Mouse (Mus musculus): ENCODE results near the gene Rnf157.

Gene Rnf157

GRCm38 (mm10) chr11:116412904-116413630 lies at the start of gene Rnf157:
Rnf157 (minus strand) TSS chr11:116413032.
- peak; percentile 59 for DNase-seq (ENCODE audit: low spot score)

- DNase-seq (ENCODE audit: low spot score), result no peak
Observed at GRCm38 (mm10) chr11:116459786-116460185, 47.0 kb upstream of the Rnf157 start.

DNA sequence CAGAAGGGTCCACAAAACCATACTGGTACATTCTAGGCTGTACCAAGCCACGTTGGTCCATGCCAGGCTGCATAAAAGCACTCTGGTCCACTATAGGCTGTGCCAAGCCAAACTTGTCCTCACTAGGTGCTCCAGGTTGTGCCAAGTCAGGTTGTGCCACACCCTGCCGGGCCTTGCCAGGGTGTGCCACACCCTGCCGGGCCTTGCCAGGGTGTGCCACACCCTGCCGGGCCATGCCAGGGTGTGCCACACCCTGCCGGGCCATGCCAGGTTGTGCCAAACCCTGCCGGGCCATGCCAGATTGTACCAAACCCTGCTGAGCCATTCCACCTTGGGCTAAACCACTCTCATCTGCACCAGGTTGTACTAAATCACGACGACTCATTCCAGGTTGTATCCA lies 43.4 kb upstream of the Rnf157 start:
- no peak for DNase-seq (ENCODE audit: low spot score)

DNA sequence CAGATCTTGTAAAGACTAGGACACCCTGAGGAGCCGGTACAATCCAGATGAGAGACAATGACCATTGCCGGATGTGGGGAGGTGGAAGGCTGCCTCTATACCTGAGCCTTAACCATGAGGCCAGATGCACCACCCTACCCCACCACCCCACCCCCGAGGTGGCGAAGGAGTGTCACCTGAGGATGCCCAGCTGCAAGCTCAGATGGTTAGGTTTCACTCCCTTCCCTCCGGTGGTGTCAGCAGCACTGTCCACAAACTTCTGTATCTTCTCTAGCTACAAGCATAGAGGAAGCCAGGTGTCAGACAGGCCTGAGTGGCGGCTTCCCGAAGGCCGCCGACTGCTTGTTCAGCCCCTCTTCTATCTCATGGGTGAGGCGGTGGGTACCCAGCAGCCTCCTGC lies 41.1 kb upstream of the Rnf157 start:
- no peak for DNase-seq (ENCODE audit: low spot score)

GRCm38 (mm10) chr11:116449341-116449740 lies 36.5 kb upstream of the Rnf157 start:
- no peak for DNase-seq (ENCODE audit: low spot score)

DNA sequence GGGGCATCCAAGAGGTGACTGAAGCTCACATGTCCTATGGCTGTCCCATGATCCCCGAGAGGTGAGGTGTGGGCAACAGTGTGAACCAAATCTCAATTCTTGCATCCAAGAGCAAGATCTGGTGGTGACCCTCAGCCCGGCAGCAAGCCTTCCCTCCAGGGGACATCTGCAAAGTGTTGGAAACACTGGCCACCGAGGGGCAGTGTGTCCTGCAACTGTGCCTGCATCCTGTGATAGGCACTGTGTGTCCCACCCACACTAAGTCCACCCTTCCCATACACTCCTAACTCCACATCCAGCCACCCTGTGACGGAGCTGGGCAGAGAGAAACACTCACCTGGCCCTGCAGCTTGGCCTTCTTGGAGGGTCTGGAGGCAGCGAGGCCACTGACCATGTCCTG lies 35.0 kb upstream of the Rnf157 start:
- DNase-seq (ENCODE audit: low spot score), result no peak

DNA sequence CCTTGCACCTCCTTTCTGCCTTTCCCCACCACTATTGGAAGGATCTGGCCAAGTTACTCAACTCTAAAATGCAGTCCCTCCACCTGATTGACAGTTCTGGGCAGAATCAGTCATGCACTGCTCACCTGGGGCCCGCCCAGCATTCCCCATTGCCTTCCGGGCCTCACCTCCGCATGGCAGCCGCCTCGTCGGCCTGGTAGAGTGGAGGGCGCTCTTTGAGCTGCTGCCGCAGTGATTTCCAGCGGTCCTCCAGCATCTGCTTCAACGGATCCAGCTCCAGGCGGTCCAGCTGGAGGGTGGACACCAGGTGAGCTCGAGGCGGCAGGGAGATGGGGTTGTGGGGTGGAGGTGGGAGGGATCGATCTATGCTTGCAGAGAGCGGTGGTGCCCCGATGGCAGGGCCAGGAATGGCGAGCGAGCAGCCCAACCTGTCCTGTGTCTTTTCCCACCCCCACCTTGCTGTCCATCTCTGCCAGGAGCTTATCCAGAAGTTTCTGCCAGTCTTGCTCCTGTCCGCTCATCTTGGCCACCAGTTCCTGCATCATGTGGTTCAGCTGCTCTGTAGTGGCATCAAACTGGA lies 33.6 kb upstream of the Rnf157 start:
- DNase-seq (ENCODE audit: low spot score), result no peak

GRCm38 (mm10) chr11:116445596-116446307 lies 32.9 kb upstream of the Rnf157 start:
- peak; percentile 88 for DNase-seq (ENCODE audit: low spot score)

GRCm38 (mm10) chr11:116443935-116444334 lies 31.1 kb upstream of the Rnf157 start:
- DNase-seq (ENCODE audit: low spot score), result no peak

GRCm38 (mm10) chr11:116443311-116443710 lies 30.5 kb upstream of the Rnf157 start:
- no peak for DNase-seq (ENCODE audit: low spot score)

DNA sequence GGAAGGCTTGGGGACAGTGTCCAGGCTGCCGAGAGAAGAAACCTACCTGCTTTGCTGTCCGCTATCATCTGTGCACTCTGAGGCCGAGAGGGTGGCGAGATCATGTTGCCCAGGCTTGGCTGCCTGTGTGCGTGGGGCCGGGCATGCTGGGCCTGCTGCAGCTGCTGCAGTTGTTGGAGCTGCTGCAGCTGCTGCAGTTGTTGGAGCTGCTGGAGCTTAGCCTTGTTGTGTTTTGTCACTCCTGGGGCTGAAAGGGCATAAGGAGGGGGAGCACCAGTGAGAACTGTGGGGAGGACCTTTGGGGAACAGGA lies 30.0 kb upstream of the Rnf157 start:
- DNase-seq (ENCODE audit: low spot score), result no peak

DNA sequence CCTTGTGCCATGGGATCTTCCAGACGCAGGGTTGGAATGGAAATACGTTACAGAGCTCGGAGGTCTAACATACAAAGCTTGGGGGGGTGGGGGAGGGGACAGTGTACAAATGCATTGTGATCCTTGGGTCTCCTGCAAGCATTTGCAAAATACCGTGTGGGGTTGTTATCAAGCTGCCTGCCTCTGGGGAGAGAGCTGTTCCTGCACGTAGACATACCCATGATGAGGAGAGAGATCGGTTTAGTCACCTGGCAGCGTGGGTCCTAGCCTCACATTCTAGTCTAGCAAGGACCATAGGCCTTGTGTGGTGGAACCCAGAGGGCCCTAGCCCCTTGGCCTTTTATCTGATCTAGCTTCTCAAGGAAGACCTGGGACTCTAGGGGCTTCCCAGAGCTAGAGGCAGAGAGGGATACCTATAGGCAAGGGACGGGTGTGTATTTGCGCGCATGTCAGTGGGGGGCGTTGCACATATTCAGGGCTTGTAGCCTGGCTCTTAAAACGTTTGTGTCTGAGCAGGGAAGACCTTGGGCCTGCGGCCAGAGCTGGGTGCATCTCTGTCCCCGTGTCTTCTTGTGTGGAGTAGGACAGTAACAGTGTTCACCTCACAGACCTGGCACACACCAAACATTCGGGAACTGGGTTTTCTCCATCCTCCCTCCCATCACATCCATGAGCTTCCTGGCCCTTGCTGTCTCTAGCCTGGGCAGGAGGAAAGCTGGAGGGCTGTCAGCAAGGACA lies 29.5 kb upstream of the Rnf157 start:
- no peak for DNase-seq (ENCODE audit: low spot score)

DNA sequence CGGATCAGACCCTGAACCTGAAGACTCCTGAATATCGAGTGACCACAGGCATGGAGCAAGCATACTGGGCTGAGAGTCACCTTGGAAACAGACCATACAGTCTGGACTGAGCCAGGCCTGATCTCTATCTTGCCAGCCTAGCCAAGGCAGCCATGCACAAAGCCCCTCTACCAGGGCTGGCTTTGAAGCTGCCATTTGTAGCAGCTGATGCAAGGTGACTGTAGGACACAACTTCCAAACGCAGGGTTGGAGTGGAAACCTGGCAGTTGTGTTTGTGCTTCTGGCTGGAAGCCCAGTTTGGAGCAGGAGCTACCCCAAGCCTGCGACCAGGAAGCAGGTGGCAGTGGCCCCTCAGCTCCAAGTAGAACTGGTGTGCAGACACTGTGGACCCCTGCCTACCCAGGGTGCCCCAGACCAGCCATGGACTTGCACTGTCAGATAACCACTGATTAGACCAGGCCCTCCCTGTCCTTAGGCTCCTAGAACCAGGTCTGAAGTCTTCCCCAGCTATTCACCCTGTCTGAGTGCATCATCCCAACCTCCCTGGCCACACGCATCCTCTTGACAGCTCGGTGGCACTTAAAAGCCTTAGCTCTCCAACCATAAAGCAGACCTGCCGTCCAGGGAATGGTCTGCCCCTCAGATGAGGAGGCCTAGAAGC lies 27.7 kb upstream of the Rnf157 start:
- no peak for DNase-seq (ENCODE audit: low spot score)

DNA sequence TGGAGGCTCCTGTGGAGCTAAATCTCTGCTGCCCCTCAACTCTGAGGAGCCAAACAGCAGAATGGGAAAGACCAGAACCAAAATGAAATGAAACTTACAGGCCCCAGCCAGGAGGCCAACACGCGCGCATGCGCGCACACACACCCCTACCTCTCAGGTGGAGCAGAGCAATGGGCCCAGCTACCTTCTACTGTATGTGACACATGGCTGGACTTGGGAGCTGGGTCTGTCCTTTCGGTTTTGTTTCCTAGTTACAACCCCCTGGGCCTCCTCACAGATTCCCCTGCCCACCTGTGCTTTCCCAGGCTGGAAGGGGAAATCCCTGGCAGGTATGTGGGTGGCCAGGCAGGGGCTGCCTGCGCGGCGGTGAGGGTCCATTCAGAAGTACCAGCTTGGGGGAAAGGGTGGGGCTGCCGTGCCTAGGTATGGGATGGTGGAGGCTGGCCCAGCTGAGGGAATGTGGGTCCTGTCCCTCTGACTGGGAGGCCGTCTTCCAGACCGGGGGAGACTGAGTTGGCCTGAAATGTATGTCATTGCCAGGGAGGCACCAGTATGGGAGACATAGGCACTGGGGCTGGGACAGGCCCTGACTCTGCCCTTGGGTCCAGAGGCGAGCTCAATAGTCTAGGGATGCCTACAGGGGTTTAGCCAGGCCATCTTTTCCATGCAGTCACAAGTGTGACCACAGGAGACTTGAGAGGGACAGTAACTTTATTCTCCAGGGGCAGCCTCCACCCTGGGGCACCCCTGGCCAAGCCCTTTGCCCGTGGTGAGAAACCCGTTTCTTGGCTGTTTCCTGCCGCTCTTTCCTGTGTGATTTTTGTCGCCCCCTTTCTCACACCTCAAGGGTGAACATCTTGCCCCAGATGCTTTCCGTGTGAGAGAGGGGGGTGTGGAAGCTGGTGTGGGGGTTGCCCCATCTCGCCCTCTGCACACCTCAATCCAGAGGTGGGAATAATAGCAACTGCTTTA lies 26.7 kb upstream of the Rnf157 start:
- no peak for DNase-seq (ENCODE audit: low spot score)

DNA sequence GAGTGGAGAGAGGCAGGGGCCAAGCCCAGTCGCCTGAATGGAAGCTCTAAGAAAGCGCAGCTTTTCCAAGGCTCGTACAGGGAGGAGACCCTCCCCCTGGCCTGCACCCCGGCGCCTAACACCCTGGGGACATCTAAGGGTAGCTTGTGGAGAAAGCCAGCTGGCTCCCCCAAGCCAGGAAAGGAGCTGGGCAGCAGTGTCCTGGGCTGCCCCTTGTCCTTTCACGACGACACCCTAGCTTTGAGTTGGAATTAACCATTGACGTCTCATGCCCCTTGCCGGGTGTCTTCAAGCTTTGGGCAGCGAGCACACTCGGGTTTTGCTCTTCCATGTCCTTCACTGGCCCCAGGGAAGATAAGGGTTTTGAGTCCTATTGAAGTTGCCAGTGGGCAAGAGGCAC lies 24.7 kb upstream of the Rnf157 start:
- DNase-seq (ENCODE audit: low spot score), result no peak

DNA sequence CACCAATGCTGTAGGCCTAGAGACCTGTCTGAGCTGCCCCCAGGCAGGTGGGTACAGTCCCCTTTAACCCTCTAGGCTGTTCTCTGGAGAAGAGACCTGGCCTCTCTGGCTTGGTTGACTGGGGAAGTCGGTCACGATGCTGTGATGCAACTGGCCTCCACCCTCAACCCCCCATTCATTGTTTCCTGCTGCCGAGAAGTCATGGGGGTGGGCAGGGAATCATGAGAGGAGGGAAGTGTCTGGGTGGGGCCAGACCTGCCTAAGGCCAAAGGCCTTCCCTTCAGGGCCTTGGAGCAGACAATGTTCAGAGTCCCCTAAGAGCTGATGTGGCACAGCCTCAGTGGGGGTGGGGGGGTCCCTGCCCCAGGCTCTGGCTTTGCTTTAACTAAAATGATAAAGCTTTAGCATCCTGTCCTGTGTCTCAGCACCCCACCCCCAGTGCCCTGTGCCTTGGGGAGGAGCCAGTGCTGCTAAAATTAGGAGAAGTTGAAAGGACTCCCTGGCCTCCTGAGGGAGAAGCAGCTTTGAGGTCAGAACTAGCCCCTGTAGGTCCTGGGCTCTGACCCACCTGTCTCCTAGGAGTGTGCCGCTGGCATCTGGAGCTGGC lies 24.0 kb upstream of the Rnf157 start:
- no peak for DNase-seq (ENCODE audit: low spot score)

DNA sequence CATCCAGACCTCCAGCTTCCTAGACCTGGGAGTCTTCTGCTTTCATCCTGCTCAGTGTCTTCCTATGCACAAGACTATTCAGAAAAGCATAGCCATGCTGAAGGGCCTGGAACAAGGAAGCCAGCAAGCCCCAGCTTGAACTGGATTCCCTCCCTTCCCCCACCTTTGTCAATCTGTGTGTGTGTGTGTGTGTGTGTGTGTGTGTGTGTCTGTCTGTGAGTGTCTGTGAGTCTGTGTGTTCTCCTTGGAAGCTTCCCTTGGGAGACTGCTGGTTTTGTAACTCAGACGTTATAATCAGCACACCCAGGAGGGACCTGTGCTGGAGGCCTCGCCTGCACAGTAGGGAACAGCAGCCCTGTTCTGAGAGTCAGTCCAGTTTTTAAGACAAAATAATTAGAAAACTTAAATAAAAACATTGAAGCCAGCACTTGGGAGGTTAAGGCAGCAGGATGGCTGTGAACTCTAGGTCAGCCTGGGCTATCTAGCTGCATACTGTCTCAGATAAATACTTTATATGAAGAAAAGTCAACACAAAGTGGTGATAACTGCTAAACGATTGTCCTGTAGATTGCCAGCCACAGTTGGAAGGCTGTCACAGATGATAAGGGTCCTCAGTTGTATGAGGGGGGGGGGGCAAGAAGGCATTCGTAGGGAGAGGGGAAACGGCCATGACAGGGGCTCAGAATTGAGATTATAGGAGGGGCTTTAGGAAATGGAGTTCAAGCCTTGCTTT lies 23.3 kb upstream of the Rnf157 start:
- DNase-seq (ENCODE audit: low spot score), result no peak

GRCm38 (mm10) chr11:116434967-116435752 lies 22.3 kb upstream of the Rnf157 start:
- DNase-seq (ENCODE audit: low spot score), result no peak

DNA sequence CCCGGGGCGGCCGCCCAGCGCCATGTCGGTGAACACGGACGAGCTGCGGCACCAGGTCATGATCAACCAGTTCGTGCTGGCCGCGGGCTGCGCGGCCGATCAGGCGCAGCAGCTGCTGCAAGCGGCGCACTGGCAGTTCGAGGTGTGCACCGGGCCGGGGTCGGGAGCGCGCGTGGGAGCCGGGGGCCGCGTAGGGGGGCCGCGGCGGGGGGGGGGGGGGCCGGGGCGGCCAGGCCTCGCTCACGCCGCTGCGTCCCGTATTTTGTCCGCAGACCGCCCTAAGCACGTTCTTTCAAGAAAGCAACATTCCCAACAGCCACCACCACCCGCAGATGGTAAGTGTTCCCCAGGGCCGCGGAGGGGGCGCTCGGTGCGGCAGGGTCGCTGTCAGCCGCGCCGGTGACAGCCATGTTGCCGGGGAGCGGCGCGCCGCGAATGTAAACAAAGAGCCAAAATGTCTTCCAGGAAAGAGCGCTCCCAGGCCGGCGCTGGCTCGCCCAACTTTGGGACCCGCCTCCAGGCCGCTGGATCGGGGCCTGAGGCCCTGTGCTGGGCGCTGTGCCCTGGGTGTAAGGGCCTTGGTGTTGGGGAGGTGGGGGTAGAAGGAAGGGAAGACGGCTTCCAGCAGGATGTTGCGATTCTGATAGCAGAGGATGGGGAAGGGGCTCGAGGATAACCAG lies 21.6 kb upstream of the Rnf157 start:
- peak; percentile 64 for DNase-seq (ENCODE audit: low spot score)
